Mouse (Mus musculus): ENCODE results near the gene Bcas2.

DNA sequence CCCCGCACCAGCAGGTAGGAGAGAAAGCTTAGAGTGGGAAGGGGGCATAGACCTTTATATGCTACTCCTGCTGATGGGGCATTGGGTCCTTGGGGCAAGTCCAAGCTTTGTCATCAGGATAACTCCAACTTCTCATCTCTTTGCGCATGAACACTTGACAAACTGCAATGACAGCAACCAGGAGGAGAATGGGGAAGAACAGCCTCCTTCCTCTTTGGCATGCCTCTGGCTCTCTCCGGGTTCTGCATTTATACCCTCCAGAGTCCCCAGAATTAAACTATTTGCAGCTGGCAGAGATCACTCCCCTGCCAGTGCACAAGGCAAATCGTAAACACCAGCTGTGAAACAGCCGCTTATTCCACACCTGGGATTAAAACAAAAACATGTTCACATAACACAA is 42.1 kb downstream of the Bcas2 start:
- TF ChIP-seq EP300 (optimal IDR thresholded peaks at IDR 0.05) = no peak
- TF ChIP-seq CTCF (IDR thresholded peaks at IDR 0.05; ENCODE audit: low read depth) = no peak
